8 mouse cellular contexts compared by ENCODE assay signal in genomic region chr1:34439215-34439960, GRCm38 (mm10). TPM values are rescaled to one million over a fixed set of nuclear protein-coding genes. Genes with fewer than 3 reads are reported as not detected.
DNase-seq lines count a peak whose midpoint lies in the region; ATAC-seq and TF ChIP-seq lines count a peak whose summit lies in the region.

TSS of gene Ccdc115 (minus strand) at chr1:34439672.
TSS of gene Imp4 (plus strand) at chr1:34439851.

- under 1% methylated on average over 48 of the region's 48 CpGs for WGBS in heart, embryonic 12.5 days
- whole genome bisulfite sequencing in kidney, postnatal 0 days: under 1% methylated on average over 48 of the region's 48 CpGs
- under 1% methylated on average over 48 of the region's 48 CpGs for WGBS in liver, embryonic 11.5 days
- WGBS in stomach, embryonic 14.5 days: 0% methylated on average over 48 of the region's 48 CpGs

- H3K9me3 ChIP-seq in heart, embryonic 12.5 days (replicated peaks): no peaks in the 10 kb centered on the region
- no peaks in the 10 kb centered on the region for H3K9me3 ChIP-seq in kidney, postnatal 0 days (replicated peaks; ENCODE audit: low read length)
- no peaks in the 10 kb centered on the region for H3K9me3 ChIP-seq in liver, embryonic 11.5 days (ENCODE audit: control insufficient read depth, low read length)
- no peaks in the 10 kb centered on the region for H3K9me3 ChIP-seq in stomach, embryonic 14.5 days (ENCODE audit: control insufficient read depth, low read depth, low read length)

- no peaks in the 10 kb centered on the region for H3K27me3 ChIP-seq in heart, embryonic 12.5 days (replicated peaks)
- no peaks in the 10 kb centered on the region for H3K27me3 ChIP-seq in kidney, postnatal 0 days (ENCODE audit: insufficient read depth, low read length)
- H3K27me3 ChIP-seq in liver, embryonic 11.5 days (replicated peaks; ENCODE audit: control insufficient read depth, insufficient read depth, low read length): no peaks in the 10 kb centered on the region
- no peaks in the 10 kb centered on the region for H3K27me3 ChIP-seq in stomach, embryonic 14.5 days (ENCODE audit: control insufficient read depth, insufficient read depth, low read length)

- peaks cover 38% of the 10 kb centered on the region for H3K36me3 ChIP-seq in heart, embryonic 12.5 days
- H3K36me3 ChIP-seq in kidney, postnatal 0 days (ENCODE audit: insufficient read depth, low read length): peaks cover 19% of the 10 kb centered on the region
- peaks cover 23% of the 10 kb centered on the region for H3K36me3 ChIP-seq in liver, embryonic 11.5 days (ENCODE audit: control insufficient read depth, insufficient read depth, low read length)
- peaks cover 24% of the 10 kb centered on the region for H3K36me3 ChIP-seq in stomach, embryonic 14.5 days (ENCODE audit: control insufficient read depth, insufficient read depth, low read length)

- H3K4me2 ChIP-seq in heart, embryonic 12.5 days: peak within 1 kb of the TSS; percentile 84
- peak within 1 kb of the TSS; percentile 84 for H3K4me2 ChIP-seq in kidney, postnatal 0 days (ENCODE audit: low read length)
- H3K4me2 ChIP-seq in liver, embryonic 11.5 days: peak within 1 kb of the TSS; percentile 74
- H3K4me2 ChIP-seq in stomach, embryonic 14.5 days (replicated peaks; ENCODE audit: low read depth, low read length): peak within 1 kb of the TSS; percentile 79

- peaks cover 10% of the 10 kb centered on the region for H3K4me1 ChIP-seq in heart, embryonic 12.5 days (replicated peaks)
- H3K4me1 ChIP-seq in kidney, postnatal 0 days (replicated peaks; ENCODE audit: insufficient read depth, low read length): peaks cover 8% of the 10 kb centered on the region; the same call in 1 of the 2 replicates
- H3K4me1 ChIP-seq in liver, embryonic 11.5 days (replicated peaks; ENCODE audit: control insufficient read depth, insufficient read depth, low read length): peaks cover 6% of the 10 kb centered on the region; the same call in 1 of the 2 replicates
- H3K4me1 ChIP-seq in stomach, embryonic 14.5 days (ENCODE audit: control insufficient read depth, insufficient read depth, low read length): no peaks in the 10 kb centered on the region

- H3K4me3 ChIP-seq in heart, embryonic 12.5 days: peak within 1 kb of the TSS; percentile 63
- peak within 1 kb of the TSS; percentile 73 for H3K4me3 ChIP-seq in kidney, postnatal 0 days (replicated peaks; ENCODE audit: low read depth, low read length)
- H3K4me3 ChIP-seq in liver, embryonic 11.5 days (ENCODE audit: low read depth, low read length): peak within 1 kb of the TSS; percentile 70
- H3K4me3 ChIP-seq in stomach, embryonic 14.5 days (ENCODE audit: low read depth, low read length): peak within 1 kb of the TSS; percentile 71

- peak; percentile 91 for ATAC-seq in erythroid progenitor cell, adult 5-6 weeks (replicated peaks; ENCODE audit: low FRiP score, poor library complexity, severe bottlenecking)
- peak; percentile 96 for ATAC-seq in heart, embryonic 12.5 days (ENCODE audit: insufficient number of reproducible peaks, low FRiP score)
- peak; percentile 97 for ATAC-seq in kidney, postnatal 0 days (replicated peaks; ENCODE audit: low FRiP score, low read depth)
- ATAC-seq in liver, embryonic 11.5 days (replicated peaks; ENCODE audit: low FRiP score): peak; percentile 91
- ATAC-seq in stomach, embryonic 14.5 days (ENCODE audit: insufficient number of reproducible peaks, insufficient read depth, low FRiP score, low read depth): peak; percentile 95

- peak; percentile 99 for DNase-seq in CD4-positive helper T cell, adult 2 months (ENCODE audit: low read depth, low spot score)
- peak; percentile 99 for DNase-seq in brain, embryonic 18.5 days (ENCODE audit: low read depth, low spot score)
- peak; percentile 100 for DNase-seq in kidney, postnatal 0 days (ENCODE audit: low spot score)
- DNase-seq in liver, embryonic 11.5 days (ENCODE audit: low spot score): peak; percentile 97
- peak; percentile 99 for DNase-seq in naive thymus-derived CD4-positive, alpha-beta T cell, adult 2 months (ENCODE audit: low read depth)

- TF ChIP-seq CTCF in kidney, postnatal 0 days (IDR thresholded peaks at IDR 0.05; ENCODE audit: low read depth): no peak

- peak within 1 kb of the TSS; percentile 59 for H3K27ac ChIP-seq in heart, embryonic 12.5 days (ENCODE audit: poor library complexity, severe bottlenecking)
- H3K27ac ChIP-seq in kidney, postnatal 0 days: peak within 1 kb of the TSS; percentile 78
- H3K27ac ChIP-seq in liver, embryonic 11.5 days (ENCODE audit: low read depth, low read length): peak within 1 kb of the TSS; percentile 46; the same call in 1 of the 2 replicates
- peak within 1 kb of the TSS; percentile 44; the same call in 1 of the 2 replicates for H3K27ac ChIP-seq in stomach, embryonic 14.5 days (ENCODE audit: low read length)

- H3K9ac ChIP-seq in heart, embryonic 12.5 days: peak within 1 kb of the TSS; percentile 77
- peak within 1 kb of the TSS; percentile 70 for H3K9ac ChIP-seq in kidney, postnatal 0 days (ENCODE audit: low read depth, low read length)
- peak within 1 kb of the TSS; percentile 75 for H3K9ac ChIP-seq in liver, embryonic 11.5 days (ENCODE audit: low read depth, low read length)
- peak within 1 kb of the TSS; percentile 52; the same call in 1 of the 2 replicates for H3K9ac ChIP-seq in stomach, embryonic 14.5 days (replicated peaks; ENCODE audit: low read depth, low read length)

RNA-seq across cellular contexts. Expression of gene Ccdc115, which starts in this region (rescaled TPM):
- total RNA-seq in erythroid progenitor cell, adult 5-6 weeks (2015; ENCODE audit: low replicate concordance): 3.2 and 5.0 TPM in 2 replicates
- 4.6 and 8.3 TPM in 2 replicates for total RNA-seq in erythroid progenitor cell, adult 5-6 weeks (2017; ENCODE audit: low replicate concordance)
- 45.9 and 46.6 TPM in 2 replicates for polyA plus RNA-seq in heart, embryonic 12.5 days (2016; fragmentation: Nextera tagmentation; extraction: Ambion mirVana)
- polyA plus RNA-seq in kidney, postnatal 0 days (2015; fragmentation: Nextera tagmentation; extraction: Ambion mirVana): 42.7 and 42.8 TPM in 2 replicates
- polyA plus RNA-seq in liver, embryonic 11.5 days (2014; fragmentation: Nextera tagmentation; extraction: Ambion mirVana): 65.5 and 65.9 TPM in 2 replicates
- polyA plus RNA-seq in stomach, embryonic 14.5 days (2014; fragmentation: Nextera tagmentation; extraction: Ambion mirVana): 50.4 TPM in 2 replicates

RNA-seq across cellular contexts. Expression of gene Imp4, which starts in this region (rescaled TPM):
- 5.4 and 8.3 TPM in 2 replicates for total RNA-seq in erythroid progenitor cell, adult 5-6 weeks (2015; ENCODE audit: low replicate concordance)
- total RNA-seq in erythroid progenitor cell, adult 5-6 weeks (2017; ENCODE audit: low replicate concordance): 2.6 and 8.3 TPM in 2 replicates
- 65.9 and 74.8 TPM in 2 replicates for polyA plus RNA-seq in heart, embryonic 12.5 days (2016; fragmentation: Nextera tagmentation; extraction: Ambion mirVana)
- 74.9 and 80.9 TPM in 2 replicates for polyA plus RNA-seq in kidney, postnatal 0 days (2015; fragmentation: Nextera tagmentation; extraction: Ambion mirVana)
- 141 and 156 TPM in 2 replicates for polyA plus RNA-seq in liver, embryonic 11.5 days (2014; fragmentation: Nextera tagmentation; extraction: Ambion mirVana)
- 74.8 and 83.4 TPM in 2 replicates for polyA plus RNA-seq in stomach, embryonic 14.5 days (2014; fragmentation: Nextera tagmentation; extraction: Ambion mirVana)

Comparison
In these comparisons a context has a peak if more than half of its experiments do, and no peak if none do; other contexts are left out.
1. Peak in every context shown above with its lines: DNase-seq, ATAC-seq, H3K4me3 ChIP-seq and H3K27ac ChIP-seq.